Mouse (Mus musculus) urinary bladder, adult 18-20 months (tissue): Measurements from ENCODE around the gene Galnt14.
A peak's percentile ranks its signal among the peaks of the same experiment; 100 is the strongest.

Experiments
- DNase-seq, 2 experiments: peaks; one replicate each; pipeline ENCODE4 v3.0.0; 2022; ENCODE audit warnings: low spot score in 2 of 2, mixed read lengths in 2 of 2

Gene Galnt14

DNA sequence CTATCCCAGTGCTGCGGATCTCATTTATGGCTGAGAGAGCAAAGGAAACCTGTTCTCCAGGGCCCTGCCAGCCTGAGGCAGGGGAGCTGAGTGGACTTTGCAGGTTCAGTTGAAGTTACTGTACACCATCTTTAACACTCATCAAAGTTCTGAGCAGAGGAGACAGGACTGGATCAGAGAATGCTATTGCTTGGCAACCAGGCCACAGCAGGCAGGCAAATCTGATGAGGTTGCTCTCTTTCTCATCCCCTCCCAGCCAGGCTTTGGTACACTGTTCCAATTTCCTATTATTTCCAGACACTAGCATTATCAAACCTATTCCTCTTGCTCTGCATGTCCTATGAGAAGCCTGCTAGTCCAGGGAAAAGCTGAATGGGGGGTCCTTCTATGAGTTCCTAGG is 41.3 kb downstream of the Galnt14 start:
- no peak for DNase-seq

DNA sequence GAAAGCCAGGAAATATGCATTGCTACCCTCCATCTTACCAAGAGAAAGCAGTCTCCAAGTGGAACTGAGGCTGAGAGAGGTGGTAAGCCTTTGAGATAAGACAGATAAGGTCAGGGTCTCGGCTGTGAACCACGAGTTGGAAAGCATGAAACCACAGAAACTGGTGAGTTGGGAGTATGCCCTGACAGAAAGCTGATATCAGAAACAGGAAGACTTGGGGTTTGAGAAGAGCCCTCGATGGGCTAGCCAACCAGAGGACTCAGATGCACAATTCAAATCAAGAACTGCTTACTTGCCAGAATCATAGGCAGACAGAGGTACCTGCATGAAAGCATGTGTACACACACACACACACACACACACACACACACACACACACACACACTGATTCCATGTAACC is 47.0 kb downstream of the Galnt14 start:
- no peak for DNase-seq

DNA sequence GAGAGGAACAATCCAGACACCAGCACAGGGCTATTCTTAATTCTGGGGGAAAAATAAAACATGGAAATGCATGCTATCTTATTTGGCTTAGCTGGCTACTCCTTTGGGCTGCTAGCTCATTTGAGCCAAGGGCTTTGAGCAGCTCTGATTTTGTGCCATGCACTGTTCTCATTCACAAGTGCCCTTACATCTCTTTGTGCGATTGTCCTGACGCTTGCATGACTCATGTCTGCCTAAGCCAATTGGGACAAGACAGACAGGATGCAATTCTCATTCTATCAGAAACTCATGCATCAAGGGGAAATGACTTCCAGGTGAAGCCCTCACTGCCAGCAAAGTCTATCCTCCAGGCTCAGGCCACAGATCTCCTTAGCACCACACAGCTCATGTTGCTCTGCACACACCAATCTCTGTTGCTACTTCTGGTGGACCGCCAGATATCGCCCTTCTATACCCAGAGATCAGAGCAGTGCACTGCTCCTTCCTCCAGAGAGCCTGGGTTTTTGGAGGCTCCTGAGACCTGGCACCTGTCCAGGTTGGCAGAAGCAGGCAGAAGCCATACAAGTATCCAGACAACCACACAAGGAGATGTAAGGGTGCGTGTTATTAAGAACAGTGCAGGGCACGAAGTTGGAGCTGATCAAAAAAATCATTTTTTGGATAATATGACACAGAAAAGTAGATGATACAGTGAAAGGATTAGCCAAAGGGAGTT is 51.4 kb downstream of the Galnt14 start:
- DNase-seq: no peak

DNA sequence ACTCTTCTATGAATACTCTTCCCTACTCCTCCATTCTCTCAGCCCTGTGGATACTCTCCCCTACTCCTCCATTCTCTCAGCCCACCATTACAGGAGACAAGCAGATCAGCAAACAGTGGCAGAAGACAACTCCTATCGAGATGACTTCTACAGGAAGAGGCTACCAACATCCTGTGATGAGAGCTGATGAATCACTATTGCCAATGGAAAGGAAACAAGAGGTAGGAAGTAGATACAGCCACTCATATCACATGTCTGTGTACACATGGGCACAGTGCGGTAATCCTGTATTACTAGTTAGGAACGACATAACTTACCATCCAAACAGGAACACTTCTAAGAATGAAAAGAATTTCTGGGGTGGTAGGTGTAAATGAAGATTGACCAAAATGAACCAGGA is 53.9 kb downstream of the Galnt14 start:
- no peak for DNase-seq

DNA sequence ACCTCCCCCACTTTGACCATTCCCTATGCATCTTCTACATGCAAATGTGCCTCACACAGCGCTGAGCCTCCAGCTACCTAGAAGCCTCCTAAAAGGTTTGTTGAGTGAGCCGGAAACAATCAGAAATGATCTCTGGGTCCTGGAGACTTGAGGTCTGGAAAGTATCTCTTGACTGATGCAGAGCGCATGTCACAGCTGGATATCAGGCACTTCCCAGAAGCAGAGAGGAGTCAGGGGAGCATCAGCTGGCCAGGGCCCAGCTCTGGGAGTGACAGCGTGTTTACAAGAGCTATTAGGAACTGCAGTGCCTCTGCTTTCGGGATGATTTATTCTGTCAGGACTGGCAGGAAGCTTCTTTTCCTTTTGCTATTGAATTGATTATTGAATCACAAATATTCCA is 56.0 kb downstream of the Galnt14 start:
- DNase-seq: no peak

DNA sequence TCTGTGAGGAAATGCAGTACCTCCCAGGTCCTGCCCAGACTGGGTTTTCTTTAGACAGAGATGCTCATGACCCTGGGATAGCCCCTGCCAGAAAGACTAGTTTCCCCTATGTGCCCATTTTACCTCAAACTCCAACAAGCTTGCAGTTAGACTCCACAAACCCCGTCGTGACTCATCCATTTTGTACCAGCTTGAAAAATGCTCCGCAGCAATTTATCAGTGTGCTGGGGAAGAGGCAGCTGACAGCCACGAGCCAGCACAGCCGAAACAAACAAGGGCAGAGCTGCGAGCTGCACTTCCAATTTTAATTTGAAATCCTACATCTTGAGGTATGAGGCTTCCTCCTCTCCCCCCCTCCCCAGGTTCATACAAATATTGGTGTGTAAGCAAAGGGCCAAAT is 60.9 kb downstream of the Galnt14 start:
- no peak for DNase-seq

DNA sequence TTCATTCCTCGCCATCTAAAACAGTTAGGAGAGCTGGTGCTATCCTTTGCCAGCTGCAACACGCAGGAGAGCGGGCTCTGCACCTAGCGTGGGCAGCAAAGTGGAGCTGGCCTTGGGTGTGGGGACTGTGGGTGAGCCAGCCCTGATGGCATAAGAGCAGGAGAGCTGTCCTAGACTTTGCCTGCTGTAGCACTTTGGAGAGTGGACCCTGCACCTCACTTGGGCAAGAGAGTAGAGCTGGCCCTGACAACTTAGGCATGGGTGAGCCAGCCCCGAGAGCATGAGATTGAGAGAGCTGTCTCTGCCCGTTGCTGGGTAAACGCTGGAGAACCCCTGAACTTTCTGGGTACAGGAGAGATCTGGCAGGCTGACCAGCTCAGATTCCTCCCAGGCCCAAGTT is 68.6 kb downstream of the Galnt14 start:
- DNase-seq: no peak

DNA sequence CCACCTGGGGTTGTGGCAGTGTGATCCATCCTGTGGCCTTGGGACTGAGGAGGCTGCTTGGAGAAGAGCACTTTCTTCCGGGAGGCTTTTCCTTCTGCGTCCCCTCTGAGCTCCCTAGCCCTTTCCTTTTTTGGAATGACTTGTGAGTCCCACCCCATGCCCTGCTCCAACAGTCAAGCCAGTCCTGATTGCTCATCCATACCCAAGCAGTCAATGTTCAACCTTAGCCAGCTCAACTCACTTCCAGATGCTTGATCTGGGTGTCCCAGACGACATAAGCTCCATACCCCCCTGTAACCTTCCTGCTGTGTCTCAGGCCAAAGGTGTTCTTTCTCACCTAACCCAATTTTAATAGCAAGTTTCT is 70.2 kb downstream of the Galnt14 start:
- no peak for DNase-seq

DNA sequence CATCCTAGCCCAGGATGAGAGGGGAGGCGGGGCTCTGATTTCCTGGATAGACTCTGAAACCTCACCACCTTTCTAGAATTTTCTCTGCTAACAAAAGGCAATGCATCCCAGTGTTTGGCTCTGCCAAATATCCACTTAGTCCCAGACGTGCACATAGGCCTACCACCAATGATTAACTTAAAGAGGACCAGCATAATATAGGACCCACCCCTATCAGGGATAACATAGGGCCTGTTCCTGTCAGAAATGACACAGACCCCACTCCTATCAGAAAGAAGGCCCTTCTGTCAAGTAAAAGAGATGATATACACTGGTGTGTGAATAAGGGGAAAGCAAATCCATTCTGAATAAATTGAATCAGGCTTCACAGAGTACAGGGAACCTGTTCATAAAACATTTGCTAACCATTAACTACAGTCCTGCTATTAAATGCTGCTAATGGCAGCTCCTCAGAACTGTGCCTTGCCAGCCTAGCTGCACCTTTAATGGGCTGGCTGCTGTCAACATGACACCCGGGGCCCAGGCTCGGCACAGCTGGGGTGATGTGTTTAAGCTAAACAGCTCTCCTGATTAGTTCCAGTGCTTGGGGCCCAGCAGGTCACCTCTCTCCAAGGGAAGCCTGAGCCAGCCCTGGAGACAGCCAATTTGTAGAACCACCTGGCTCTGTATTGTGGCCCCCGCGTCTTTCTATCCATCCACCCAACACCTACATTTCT is 70.7 kb downstream of the Galnt14 start:
- no peak for DNase-seq

DNA sequence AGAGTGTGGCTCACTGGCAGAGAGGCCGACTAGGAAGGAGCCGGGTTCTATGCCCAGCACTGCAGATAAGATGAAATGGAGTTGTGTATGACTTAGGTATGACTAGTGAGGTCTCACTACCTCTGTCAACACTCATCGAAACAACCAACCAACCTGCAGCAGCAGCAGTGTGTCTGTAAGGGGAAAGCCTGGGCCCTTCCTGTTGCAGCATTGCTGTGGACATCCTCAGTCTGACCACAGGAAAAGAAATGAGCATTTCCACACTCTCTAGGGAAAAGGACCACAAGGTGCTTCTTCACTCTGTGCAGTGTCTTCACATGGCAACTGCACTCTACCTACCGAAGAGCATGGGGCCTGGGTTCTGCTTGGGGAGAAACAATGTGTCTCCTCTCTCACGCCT is 73.3 kb downstream of the Galnt14 start:
- no peak for DNase-seq

DNA sequence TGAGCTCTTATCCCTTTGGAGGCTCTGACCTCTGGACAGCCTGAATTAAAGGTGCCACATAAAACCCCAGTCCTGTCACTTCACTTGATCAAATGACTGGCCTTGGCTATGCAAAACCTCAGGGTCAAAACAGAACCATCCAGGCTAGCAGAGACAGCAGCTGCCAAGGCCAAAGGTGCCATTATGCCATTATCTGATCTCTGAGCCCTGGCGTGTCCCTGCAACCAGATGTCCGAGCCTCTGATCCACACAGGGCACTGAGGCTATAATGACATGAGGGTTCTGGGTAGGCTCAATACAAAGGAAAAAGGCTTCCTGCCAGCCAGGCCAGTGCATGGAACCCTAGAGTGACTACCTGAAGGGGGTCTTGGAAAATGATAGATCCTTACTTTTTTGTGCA is 75.4 kb downstream of the Galnt14 start:
- no peak for DNase-seq

DNA sequence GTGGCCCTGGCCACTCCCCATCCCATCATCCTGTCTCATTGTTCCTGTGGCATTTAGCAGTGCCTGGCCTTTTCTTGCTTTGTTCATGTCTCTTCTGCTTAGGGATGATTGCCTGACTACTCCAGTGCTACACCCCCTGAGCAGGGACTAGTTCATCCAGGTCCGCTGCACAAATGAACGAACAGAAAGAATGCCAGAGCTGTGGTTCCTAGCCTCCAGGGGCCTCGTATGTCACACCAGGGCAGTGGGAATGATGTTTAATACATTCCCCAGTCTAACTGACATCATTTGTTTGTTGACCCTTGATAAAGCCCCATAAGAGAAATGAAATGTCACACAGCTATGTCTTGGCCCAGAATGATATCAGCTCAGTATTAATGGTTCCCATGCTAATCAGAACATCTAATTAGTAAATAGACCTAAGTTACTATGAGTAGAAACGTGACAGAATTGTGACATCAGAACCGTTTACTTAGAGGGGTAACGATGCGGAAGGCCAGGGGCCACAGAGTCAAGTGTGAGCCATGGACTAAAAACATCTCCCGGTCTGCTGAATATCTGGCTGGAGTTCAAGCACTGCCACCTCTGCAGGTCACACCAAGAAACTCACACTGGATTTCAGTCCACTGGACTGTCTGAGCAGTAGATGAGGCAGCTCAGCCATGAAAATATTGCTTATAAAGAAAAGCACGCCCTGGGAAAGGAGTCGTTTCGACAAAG is 76.1 kb downstream of the Galnt14 start:
- no peak for DNase-seq

DNA sequence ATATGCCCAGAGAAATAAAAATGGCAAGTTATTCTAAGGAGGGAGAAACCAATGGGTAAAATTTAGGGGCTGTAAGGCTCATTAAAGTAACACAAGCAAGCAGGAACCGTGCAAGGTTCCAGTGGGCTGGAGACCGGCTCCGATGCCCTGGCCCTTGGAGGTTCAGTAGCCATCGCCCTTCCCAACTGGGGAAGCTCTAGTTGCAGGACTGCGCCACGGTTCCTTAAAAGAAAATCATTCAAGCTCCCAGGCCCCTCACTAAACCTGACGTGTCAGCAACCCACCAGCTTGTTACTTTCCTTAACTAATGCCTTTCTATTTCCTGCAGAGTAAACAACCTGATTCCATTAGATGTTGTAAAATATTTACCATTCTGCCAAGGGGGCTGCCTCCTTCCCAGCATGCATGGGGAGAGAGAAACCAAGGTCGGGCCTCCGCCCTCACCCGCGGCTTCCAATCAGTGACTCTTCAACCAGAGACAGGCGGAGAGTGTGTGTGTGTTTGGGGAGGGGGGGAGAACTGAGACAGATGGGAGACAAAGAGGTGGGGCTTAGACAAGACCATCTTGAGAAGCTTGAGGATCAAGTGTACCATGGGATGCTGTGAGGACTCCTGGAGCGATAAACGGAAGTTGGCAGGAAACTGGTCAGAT is 81.9 kb downstream of the Galnt14 start:
- no peak for DNase-seq

DNA sequence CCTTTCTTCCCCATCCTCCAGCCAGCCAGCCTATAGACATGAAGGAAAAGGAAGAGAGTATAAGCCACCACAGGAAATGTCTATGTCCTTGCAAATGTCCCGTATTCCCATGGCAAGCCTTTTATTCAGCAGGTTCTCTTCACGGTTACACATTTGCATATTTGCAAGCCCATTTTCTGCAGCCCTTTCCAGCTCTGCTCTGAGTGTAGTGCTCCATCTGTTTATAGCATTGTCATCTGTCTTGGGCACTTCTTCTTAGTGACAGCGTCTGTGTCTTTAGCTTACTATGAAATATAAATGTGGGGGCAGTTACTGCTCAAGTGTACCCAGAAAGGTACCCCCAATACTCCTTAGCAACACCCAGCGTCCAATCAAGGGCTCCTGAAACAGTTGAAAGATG is 83.3 kb downstream of the Galnt14 start:
- no peak for DNase-seq

DNA sequence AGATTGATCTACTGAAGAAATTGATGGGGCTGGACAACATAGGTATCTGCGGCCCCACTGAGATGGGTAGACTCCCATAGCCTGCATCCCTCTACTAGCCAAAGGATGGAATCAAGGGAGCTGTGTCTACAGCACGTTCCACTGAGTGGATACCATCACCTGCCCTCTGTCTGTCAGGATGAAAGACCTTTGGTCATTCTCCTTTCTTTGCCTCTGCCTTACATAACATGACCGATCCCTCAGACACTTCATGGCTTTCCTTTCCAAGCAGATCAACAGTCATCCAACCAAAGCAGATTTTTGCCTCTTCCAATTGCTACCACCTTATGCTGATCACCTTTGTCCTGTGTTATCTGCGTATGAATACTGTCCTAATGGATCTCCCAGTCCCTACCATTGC is 90.2 kb downstream of the Galnt14 start:
- DNase-seq: no peak

DNA sequence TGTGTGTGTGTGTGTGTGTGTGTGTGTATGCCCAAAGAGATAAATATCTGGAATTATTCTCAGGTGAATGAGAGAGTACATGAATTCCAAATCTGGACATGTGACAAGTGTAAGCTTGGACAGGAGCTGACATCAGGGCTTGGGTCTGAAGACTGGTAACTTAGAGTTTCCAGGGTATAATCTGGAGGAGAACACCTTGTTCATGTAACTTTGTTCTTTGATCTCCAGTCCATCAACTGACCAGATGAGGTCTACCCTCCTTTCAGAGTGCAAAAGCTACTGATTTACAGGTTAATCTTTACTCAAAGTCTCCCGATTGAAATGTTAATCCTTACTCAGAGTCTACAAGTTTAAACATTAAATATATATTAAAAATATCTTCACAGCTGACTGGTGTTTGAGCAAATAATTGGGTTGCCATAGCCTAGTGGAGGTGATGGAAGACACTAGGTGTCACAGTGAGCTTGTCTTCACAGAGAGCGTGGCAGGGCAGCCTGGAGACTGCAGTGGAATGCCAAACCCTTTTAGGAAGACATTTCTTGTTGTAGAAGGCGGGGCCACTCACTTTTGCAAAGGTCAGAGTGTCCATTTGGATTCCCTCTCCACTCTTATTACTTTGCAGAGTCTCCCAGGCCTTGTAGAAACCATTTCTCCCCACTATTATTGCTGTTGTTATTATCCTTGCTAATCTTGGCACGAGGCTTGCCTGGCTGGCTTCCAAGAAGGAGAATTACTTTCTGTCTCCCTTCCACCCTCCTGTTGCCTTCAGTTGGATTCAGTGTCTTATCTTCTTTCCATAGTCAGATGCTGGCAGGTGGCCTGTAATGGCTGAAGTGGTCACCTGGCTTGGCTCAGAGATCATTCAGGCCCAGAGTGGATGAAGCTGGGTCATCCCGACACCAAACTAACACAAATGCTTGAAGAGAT is 107.4 kb downstream of the Galnt14 start:
- DNase-seq: no peak

DNA sequence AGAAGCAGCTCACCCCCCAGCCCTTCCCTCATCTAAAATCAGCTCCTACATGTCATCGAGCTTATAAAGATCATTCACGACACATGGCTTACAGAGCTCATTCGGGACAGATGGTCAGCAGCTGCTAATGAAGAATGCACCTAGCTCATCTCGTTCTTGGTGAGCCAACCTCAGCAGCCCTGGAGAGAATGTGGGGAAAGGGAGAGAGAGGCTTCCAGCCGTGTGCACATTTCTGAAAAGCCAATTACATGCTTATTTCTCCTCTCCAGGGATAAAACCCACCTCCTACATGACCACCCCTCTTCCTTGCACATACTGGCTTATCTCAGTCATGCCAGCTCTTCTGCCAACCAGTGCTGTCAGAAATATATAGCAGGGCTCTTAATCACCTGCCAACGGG is 110.3 kb downstream of the Galnt14 start:
- DNase-seq: no peak

DNA sequence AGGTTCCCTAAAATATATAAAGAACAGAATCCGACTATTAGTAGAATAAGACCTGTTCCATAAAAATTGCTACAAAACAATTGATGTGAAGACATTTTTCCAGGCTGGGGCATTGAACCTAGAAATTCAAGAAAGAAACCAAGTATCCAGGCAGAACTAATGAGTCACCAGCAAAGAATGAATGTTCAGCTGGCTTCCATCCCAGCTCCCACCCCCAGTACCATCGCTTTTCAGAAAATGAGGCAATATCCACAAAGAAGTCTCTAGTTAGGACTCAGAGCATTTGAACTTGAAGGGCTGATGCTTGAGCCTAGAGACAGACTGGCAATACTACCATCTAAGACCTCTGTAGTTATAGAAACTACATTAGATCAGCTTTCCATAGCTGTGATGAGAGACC is 118.2 kb downstream of the Galnt14 start:
- no peak for DNase-seq

DNA sequence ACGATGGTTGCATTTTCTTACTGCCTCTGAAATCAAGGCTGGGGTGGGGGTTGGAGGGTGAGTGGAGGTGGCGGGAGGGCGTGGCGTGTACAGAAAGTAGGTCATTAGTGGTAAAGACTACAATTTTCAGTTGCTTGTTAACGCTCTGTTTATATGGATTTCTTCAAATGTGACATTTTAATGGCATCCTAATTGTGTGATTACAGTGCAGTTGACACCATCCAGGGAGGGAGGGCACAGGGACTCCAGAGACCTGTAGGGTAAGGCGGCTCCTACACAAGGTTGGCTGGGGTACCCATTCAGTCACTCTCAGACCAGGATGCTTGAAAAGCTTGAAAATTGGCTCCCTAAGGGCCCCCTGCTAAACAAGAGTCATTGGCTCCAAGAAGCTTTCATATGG is 122.7 kb downstream of the Galnt14 start:
- no peak for DNase-seq

DNA sequence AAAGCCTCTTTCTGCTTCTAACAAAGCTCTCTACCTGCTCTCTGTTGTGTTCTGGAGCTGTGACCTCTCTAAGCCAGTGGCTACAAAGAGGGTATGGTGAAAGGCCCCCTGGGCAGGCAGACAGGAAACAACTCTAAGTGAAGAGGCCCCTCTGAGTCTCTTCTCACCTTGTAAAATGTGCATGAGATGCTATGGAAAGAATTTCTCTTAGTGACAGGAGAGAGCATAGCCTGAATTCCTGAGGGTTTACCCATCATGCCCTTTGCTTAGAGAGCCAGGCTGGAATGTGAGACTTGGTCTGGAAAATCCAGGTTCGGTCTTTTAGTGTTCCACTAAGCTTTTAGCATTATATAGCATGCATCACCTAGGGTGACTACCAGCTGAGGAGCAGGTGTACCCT is 136.1 kb downstream of the Galnt14 start:
- no peak for DNase-seq

DNA sequence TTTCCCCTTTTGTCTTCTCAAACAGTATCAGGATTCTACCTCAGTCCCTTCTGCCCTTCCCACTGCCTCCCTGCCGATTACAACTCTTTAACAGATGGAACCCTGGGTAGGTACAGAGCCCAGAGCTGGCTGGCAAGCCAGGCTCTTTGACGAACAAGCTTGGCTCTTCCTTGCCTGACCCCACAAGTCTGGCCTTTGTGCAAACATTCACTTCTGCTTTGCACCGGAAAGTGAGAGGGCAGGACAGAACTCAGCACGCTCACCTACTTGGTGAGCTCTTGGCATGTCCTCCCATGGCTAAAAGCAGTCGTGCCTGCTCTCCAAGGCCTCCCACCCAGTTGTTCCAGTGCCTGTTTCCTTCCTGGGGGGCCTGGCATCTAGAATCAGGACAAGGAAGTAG is 137.4 kb downstream of the Galnt14 start:
- DNase-seq: no peak

DNA sequence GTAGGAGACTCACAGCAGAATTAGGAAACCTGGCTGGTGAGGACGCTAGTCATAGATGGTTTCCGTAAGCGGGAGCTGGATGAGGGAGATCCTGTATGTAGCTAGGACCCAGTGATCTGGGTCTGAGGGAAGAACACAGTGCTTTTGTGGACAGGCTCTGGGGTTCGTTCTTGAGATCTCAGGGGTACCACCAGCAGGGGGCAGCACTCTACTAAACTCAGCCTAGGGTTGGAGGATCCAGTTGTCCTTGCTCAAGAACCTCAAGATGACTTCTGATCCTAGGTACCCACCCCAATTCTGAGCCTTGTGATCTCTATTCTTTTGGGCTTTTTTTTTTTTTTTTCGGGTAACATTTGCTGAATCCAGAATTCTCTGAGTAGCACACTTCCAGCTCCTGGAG is 137.8 kb downstream of the Galnt14 start:
- DNase-seq: peak; percentile 6 to 19
